Comparison of ENCODE assay signal across 11 mouse cellular contexts in the genomic region with DNA sequence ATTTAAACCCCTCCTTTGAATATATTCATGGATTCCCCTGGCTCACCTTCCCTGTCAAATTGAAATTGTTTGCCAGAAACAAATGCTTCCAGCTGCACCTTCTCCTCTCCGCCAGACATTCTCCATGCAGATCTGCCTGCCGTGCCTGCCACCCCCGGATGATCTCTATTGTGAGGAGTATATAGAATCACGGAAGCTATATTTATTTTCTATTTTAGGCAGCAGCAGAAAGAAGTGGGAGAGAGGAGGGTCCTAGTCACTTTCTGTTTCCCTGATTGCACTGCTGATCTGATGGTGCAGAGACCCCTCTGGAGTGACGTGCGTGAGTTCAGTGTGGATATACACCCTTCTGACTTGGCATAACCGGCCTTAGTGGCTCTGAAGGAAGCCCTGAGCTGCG.
DNase-seq lines count a peak whose midpoint lies in the region; ATAC-seq lines count a peak whose summit lies in the region.
"Had no signal": no experiment of that assay in that cellular context is flagged by ENCODE, and none has a peak within 500 bp of the region (broad histone marks: within the 10 kb centered on the region; RNA-seq: fewer than 3 reads in every experiment).

No protein-coding gene starts in this region.

- no peak for ATAC-seq in heart, embryonic 15.5 days (replicated peaks; ENCODE audit: insufficient number of reproducible peaks, insufficient read depth, low FRiP score, low read depth)
- ATAC-seq in neural tube, embryonic 13.5 days (ENCODE audit: low read depth): no peak
- ATAC-seq in neural tube, embryonic 15.5 days (ENCODE audit: low FRiP score): no peak
- no peak for ATAC-seq in kidney, embryonic 14.5 days (ENCODE audit: low FRiP score, low TSS enrichment)

- H3K9me3 ChIP-seq in heart, embryonic 15.5 days (replicated peaks): no peaks in the 10 kb centered on the region
- H3K9me3 ChIP-seq in neural tube, embryonic 13.5 days: no peaks in the 10 kb centered on the region
- H3K9me3 ChIP-seq in neural tube, embryonic 15.5 days (replicated peaks): no peaks in the 10 kb centered on the region
- no peaks in the 10 kb centered on the region for H3K9me3 ChIP-seq in kidney, embryonic 14.5 days (ENCODE audit: control insufficient read depth, low read length)

- peaks cover 17% of the 10 kb centered on the region for H3K4me1 ChIP-seq in heart, embryonic 15.5 days (replicated peaks)
- peaks cover 7% of the 10 kb centered on the region; the same call in 1 of the 2 replicates for H3K4me1 ChIP-seq in neural tube, embryonic 13.5 days (replicated peaks)
- H3K4me1 ChIP-seq in neural tube, embryonic 15.5 days: peaks cover 9% of the 10 kb centered on the region
- H3K4me1 ChIP-seq in kidney, embryonic 14.5 days (ENCODE audit: control insufficient read depth, insufficient read depth, low read length): no peaks in the 10 kb centered on the region

- 50% methylated on average over 8 of the region's 8 CpGs for WGBS in heart, embryonic 15.5 days
- 66% methylated on average over 8 of the region's 8 CpGs for WGBS in neural tube, embryonic 13.5 days
- 61% methylated on average over 8 of the region's 8 CpGs for WGBS in neural tube, embryonic 15.5 days
- 68% methylated on average over 8 of the region's 8 CpGs for WGBS in kidney, embryonic 14.5 days

- H3K27ac ChIP-seq in heart, embryonic 15.5 days: no peak overlapping the region
- 0 out of 2 replicates have a peak overlapping the region, but pooled peaks have one; percentile 5 for H3K27ac ChIP-seq in neural tube, embryonic 13.5 days (replicated peaks)
- peak overlapping the region; percentile 55; the same call in 1 of the 2 replicates for H3K27ac ChIP-seq in neural tube, embryonic 15.5 days (replicated peaks)
- no peak overlapping the region for H3K27ac ChIP-seq in kidney, embryonic 14.5 days (ENCODE audit: low read depth, low read length)

- H3K4me2 ChIP-seq in heart, embryonic 15.5 days: peak overlapping the region; percentile 29
- H3K4me2 ChIP-seq in neural tube, embryonic 13.5 days: no peak overlapping the region
- no peak overlapping the region for H3K4me2 ChIP-seq in neural tube, embryonic 15.5 days
- H3K4me2 ChIP-seq in kidney, embryonic 14.5 days (replicated peaks; ENCODE audit: low read depth, low read length): no peak overlapping the region
- H3K4me2 ChIP-seq: lung, embryonic 14.5 days had no signal

- H3K4me3 ChIP-seq in heart, embryonic 15.5 days: no peak overlapping the region
- H3K4me3 ChIP-seq in neural tube, embryonic 13.5 days: no peak overlapping the region
- H3K4me3 ChIP-seq in neural tube, embryonic 15.5 days (replicated peaks): no peak overlapping the region
- no peak overlapping the region for H3K4me3 ChIP-seq in kidney, embryonic 14.5 days (ENCODE audit: low read length)

- no peaks in the 10 kb centered on the region for H3K27me3 ChIP-seq in heart, embryonic 15.5 days
- no peaks in the 10 kb centered on the region for H3K27me3 ChIP-seq in neural tube, embryonic 13.5 days
- H3K27me3 ChIP-seq in neural tube, embryonic 15.5 days (replicated peaks): no peaks in the 10 kb centered on the region
- no peaks in the 10 kb centered on the region for H3K27me3 ChIP-seq in kidney, embryonic 14.5 days (ENCODE audit: control insufficient read depth, insufficient read depth, low read length)
- H3K27me3 ChIP-seq: CH12.LX had no signal

- no peak for DNase-seq in heart, postnatal 25 days (ENCODE audit: low spot score)
- no peak for DNase-seq in neural tube, embryonic 10.5 days (ENCODE audit: extremely low spot score, low spot score)
- DNase-seq in lung, adult 18-20 months: no peak
- DNase-seq: cerebellum, adult 9-11 months; kidney, adult 9 months; lung, embryonic 14.5 days had no signal

- H3K9ac ChIP-seq in heart, embryonic 15.5 days: no peak overlapping the region
- H3K9ac ChIP-seq in neural tube, embryonic 13.5 days: no peak overlapping the region
- no peak overlapping the region for H3K9ac ChIP-seq in neural tube, embryonic 15.5 days (replicated peaks)
- H3K9ac ChIP-seq in kidney, embryonic 14.5 days (ENCODE audit: low read depth, low read length): no peak overlapping the region
- H3K9ac ChIP-seq: lung, embryonic 14.5 days had no signal

- no peaks in the 10 kb centered on the region for H3K36me3 ChIP-seq in heart, embryonic 15.5 days
- H3K36me3 ChIP-seq in neural tube, embryonic 13.5 days: no peaks in the 10 kb centered on the region
- no peaks in the 10 kb centered on the region for H3K36me3 ChIP-seq in neural tube, embryonic 15.5 days
- no peaks in the 10 kb centered on the region for H3K36me3 ChIP-seq in kidney, embryonic 14.5 days (ENCODE audit: control insufficient read depth, insufficient read depth, low read length)

- intact Hi-C loops in heart, postnatal 25 days (cut with DNase I): no loop called here

Comparison
In these comparisons a context has a peak if more than half of its experiments do, and no peak if none do; other contexts are left out.
1. H3K27ac ChIP-seq: peak in neural tube, embryonic 13.5 days (single experiment) and neural tube, embryonic 15.5 days (single experiment); none in heart, embryonic 15.5 days (single experiment) and kidney, embryonic 14.5 days (single experiment).